Mouse (Mus musculus): Measurements from ENCODE around the gene Meiob. TPM values are rescaled to one million over a fixed set of nuclear protein-coding genes. Genes with fewer than 3 reads are reported as not detected.

The Meiob gene
- polyA plus RNA-seq, 1 experiment from 2014 or later: not detected

- no peaks in the 10 kb centered on the region for H3K36me3 ChIP-seq (ENCODE audit: control insufficient read depth, insufficient read depth, low read length)
- 36% methylated on average over 2 of the region's 2 CpGs for WGBS
- DNase-seq (ENCODE audit: low spot score) (no peak), ATAC-seq (ENCODE audit: insufficient read depth, low FRiP score, low TSS enrichment) (no peak)
- no peak overlapping the region for H3K27ac ChIP-seq (ENCODE audit: low read depth, low read length)
- no peak overlapping the region for H3K4me3 ChIP-seq (ENCODE audit: low read depth, low read length)
- H3K9ac ChIP-seq (ENCODE audit: low read length): no peak overlapping the region
- H3K4me1 ChIP-seq (ENCODE audit: control insufficient read depth, insufficient read depth, low read length): no peaks in the 10 kb centered on the region
- no peaks in the 10 kb centered on the region for H3K9me3 ChIP-seq (ENCODE audit: control insufficient read depth, low read length)
- no peaks in the 10 kb centered on the region for H3K27me3 ChIP-seq (ENCODE audit: control insufficient read depth, insufficient read depth, low read length)
- no peak overlapping the region for H3K4me2 ChIP-seq (ENCODE audit: low read depth)
Measured at GRCm38 (mm10) chr17:24812215-24812614, 8.1 kb downstream of the Meiob start.

GRCm38 (mm10) chr17:24815256-24815655 is 11.2 kb downstream of the Meiob start:
- Histone ChIP-seq H3K4me1 (ENCODE audit: control insufficient read depth, insufficient read depth, low read length) (no peaks in the 10 kb centered on the region), H3K27me3 (ENCODE audit: control insufficient read depth, insufficient read depth, low read length) (no peaks in the 10 kb centered on the region), H3K4me3 (ENCODE audit: low read depth, low read length) (no peak overlapping the region), H3K27ac (ENCODE audit: low read depth, low read length) (no peak overlapping the region), H3K9me3 (ENCODE audit: control insufficient read depth, low read length) (no peaks in the 10 kb centered on the region), H3K4me2 (ENCODE audit: low read depth) (no peak overlapping the region), H3K36me3 (ENCODE audit: control insufficient read depth, insufficient read depth, low read length) (no peaks in the 10 kb centered on the region), H3K9ac (ENCODE audit: low read length) (no peak overlapping the region)
- DNase-seq (ENCODE audit: low spot score) (no peak), ATAC-seq (ENCODE audit: insufficient read depth, low FRiP score, low TSS enrichment) (no peak)
- WGBS: 89% methylated on average over 5 of the region's 5 CpGs

GRCm38 (mm10) chr17:24817503-24817902 is 13.4 kb downstream of the Meiob start:
- Histone ChIP-seq H3K9ac (ENCODE audit: low read length) (no peak overlapping the region), H3K4me2 (ENCODE audit: low read depth) (no peak overlapping the region), H3K4me1 (ENCODE audit: control insufficient read depth, insufficient read depth, low read length) (no peaks in the 10 kb centered on the region), H3K9me3 (ENCODE audit: control insufficient read depth, low read length) (no peaks in the 10 kb centered on the region), H3K27me3 (ENCODE audit: control insufficient read depth, insufficient read depth, low read length) (no peaks in the 10 kb centered on the region), H3K36me3 (ENCODE audit: control insufficient read depth, insufficient read depth, low read length) (no peaks in the 10 kb centered on the region), H3K4me3 (ENCODE audit: low read depth, low read length) (no peak overlapping the region), H3K27ac (ENCODE audit: low read depth, low read length) (no peak overlapping the region)
- ATAC-seq (ENCODE audit: insufficient read depth, low FRiP score, low TSS enrichment) (no peak), DNase-seq (ENCODE audit: low spot score) (no peak)
- 39% methylated on average over 1 of the region's 1 CpGs for WGBS

DNA sequence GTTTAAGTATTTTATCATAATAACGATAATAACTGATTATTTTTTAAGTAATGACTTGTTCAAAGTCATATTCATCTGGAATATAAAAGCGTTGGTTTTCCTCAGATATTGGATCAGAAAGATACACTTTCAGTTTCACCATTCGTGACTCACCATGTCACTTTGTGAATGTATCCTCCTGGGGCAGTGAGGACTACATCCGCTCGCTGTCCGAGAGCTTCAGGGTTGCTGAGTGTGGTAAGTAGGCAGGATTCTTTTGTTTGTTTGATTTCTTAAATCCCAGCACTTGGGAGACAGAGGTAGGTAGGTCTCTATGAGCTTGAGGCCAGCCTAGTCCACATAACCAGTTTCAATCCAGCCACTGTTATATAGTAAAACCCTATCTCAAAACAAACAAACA is 14.1 kb downstream of the Meiob start:
- Histone ChIP-seq H3K4me3 (ENCODE audit: low read depth, low read length) (no peak overlapping the region), H3K4me1 (ENCODE audit: control insufficient read depth, insufficient read depth, low read length) (no peaks in the 10 kb centered on the region), H3K9ac (ENCODE audit: low read length) (no peak overlapping the region), H3K27ac (ENCODE audit: low read depth, low read length) (no peak overlapping the region), H3K4me2 (ENCODE audit: low read depth) (no peak overlapping the region), H3K36me3 (ENCODE audit: control insufficient read depth, insufficient read depth, low read length) (no peaks in the 10 kb centered on the region), H3K9me3 (ENCODE audit: control insufficient read depth, low read length) (no peaks in the 10 kb centered on the region), H3K27me3 (ENCODE audit: control insufficient read depth, insufficient read depth, low read length) (no peaks in the 10 kb centered on the region)
- DNase-seq (ENCODE audit: low spot score) (no peak), ATAC-seq (ENCODE audit: insufficient read depth, low FRiP score, low TSS enrichment) (no peak)
- WGBS: 60% methylated on average over 6 of the region's 6 CpGs

GRCm38 (mm10) chr17:24819469-24819868 is 15.4 kb downstream of the Meiob start:
- Histone ChIP-seq H3K9me3 (ENCODE audit: control insufficient read depth, low read length) (no peaks in the 10 kb centered on the region), H3K27ac (ENCODE audit: low read depth, low read length) (no peak overlapping the region), H3K36me3 (ENCODE audit: control insufficient read depth, insufficient read depth, low read length) (no peaks in the 10 kb centered on the region), H3K9ac (ENCODE audit: low read length) (no peak overlapping the region), H3K4me2 (ENCODE audit: low read depth) (no peak overlapping the region), H3K4me3 (ENCODE audit: low read depth, low read length) (no peak overlapping the region), H3K4me1 (ENCODE audit: control insufficient read depth, insufficient read depth, low read length) (no peaks in the 10 kb centered on the region), H3K27me3 (ENCODE audit: control insufficient read depth, insufficient read depth, low read length) (no peaks in the 10 kb centered on the region)
- ATAC-seq (ENCODE audit: insufficient read depth, low FRiP score, low TSS enrichment) (no peak), DNase-seq (ENCODE audit: low spot score) (no peak)
- 63% methylated on average over 2 of the region's 2 CpGs for WGBS

GRCm38 (mm10) chr17:24821351-24822280 is 17.5 kb downstream of the Meiob start:
- no peaks in the 10 kb centered on the region for H3K9me3 ChIP-seq (ENCODE audit: control insufficient read depth, low read length)
- no peaks in the 10 kb centered on the region for H3K36me3 ChIP-seq (ENCODE audit: control insufficient read depth, insufficient read depth, low read length)
- no peak overlapping the region for H3K4me3 ChIP-seq (ENCODE audit: low read depth, low read length)
- WGBS: 59% methylated on average over 3 of the region's 3 CpGs
- H3K4me2 ChIP-seq (ENCODE audit: low read depth): no peak overlapping the region
- no peak for ATAC-seq (ENCODE audit: insufficient read depth, low FRiP score, low TSS enrichment)
- H3K27ac ChIP-seq (ENCODE audit: low read depth, low read length): no peak overlapping the region
- no peak for DNase-seq (ENCODE audit: low spot score)
- no peaks in the 10 kb centered on the region for H3K27me3 ChIP-seq (ENCODE audit: control insufficient read depth, insufficient read depth, low read length)
- no peaks in the 10 kb centered on the region for H3K4me1 ChIP-seq (ENCODE audit: control insufficient read depth, insufficient read depth, low read length)
- no peak overlapping the region for H3K9ac ChIP-seq (ENCODE audit: low read length)

DNA sequence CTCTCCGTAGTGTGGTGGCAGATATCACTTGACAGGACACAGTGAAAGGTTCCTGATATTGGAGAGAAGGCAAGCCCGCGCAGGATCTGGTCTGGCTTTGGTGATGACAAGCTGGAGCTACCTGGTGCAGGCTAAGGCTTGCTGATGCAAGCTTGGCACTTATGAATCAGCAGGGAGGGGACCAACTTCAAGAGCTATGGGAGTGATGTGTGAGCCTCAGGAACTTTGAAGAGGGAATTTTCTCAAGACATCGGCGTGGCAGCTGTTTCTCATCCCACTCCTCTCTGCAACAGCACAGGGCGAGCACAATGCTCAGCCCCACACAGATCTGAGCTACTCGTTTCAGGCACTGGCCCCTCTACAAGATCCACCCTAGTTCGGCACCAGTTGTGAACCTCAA is 35.8 kb downstream of the Meiob start, which contains the start of gene Hagh:
TSS of gene Hagh (plus strand) at position 302 of the 400 bp plus-strand sequence.
- H3K36me3 ChIP-seq (ENCODE audit: control insufficient read depth, insufficient read depth, low read length): no peaks in the 10 kb centered on the region
- H3K4me2 ChIP-seq (ENCODE audit: low read depth): no peak within 1 kb of the TSS
- no peak within 1 kb of the TSS for H3K9ac ChIP-seq (ENCODE audit: low read length)
- H3K27me3 ChIP-seq (ENCODE audit: control insufficient read depth, insufficient read depth, low read length): no peaks in the 10 kb centered on the region
- H3K27ac ChIP-seq (ENCODE audit: low read depth, low read length): no peak within 1 kb of the TSS
- DNase-seq (ENCODE audit: low spot score): no peak
- no peak within 1 kb of the TSS for H3K4me3 ChIP-seq (ENCODE audit: low read depth, low read length)
- no peaks in the 10 kb centered on the region for H3K9me3 ChIP-seq (ENCODE audit: control insufficient read depth, low read length)
- 69% methylated on average over 8 of the region's 8 CpGs for whole genome bisulfite sequencing
- ATAC-seq (ENCODE audit: insufficient read depth, low FRiP score, low TSS enrichment): no peak
- H3K4me1 ChIP-seq (ENCODE audit: control insufficient read depth, insufficient read depth, low read length): no peaks in the 10 kb centered on the region

DNA sequence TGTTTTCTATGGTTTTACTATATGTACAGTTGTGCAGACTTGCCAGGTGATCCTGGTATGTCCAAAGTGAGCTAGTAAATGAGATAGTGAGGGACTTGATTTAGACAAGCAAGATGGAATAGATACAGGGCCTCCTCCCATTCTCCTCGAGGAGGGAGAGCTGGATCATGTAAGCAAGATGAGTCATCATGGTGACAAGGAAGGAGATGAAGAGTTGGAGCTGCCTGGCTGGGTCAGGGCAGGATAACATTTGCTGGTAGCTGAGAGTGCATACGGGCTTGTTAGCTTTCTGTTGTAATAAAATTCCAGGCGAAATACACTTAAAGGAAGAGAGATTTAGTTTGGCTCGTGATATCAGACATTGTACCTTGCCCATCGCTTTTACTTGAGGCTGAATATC is 36.3 kb downstream of the Meiob start:
- Histone ChIP-seq H3K27me3 (ENCODE audit: control insufficient read depth, insufficient read depth, low read length) (no peaks in the 10 kb centered on the region), H3K4me1 (ENCODE audit: control insufficient read depth, insufficient read depth, low read length) (no peaks in the 10 kb centered on the region), H3K27ac (ENCODE audit: low read depth, low read length) (no peak overlapping the region), H3K4me3 (ENCODE audit: low read depth, low read length) (no peak overlapping the region), H3K36me3 (ENCODE audit: control insufficient read depth, insufficient read depth, low read length) (no peaks in the 10 kb centered on the region), H3K9ac (ENCODE audit: low read length) (no peak overlapping the region), H3K9me3 (ENCODE audit: control insufficient read depth, low read length) (no peaks in the 10 kb centered on the region), H3K4me2 (ENCODE audit: low read depth) (no peak overlapping the region)
- ATAC-seq (ENCODE audit: insufficient read depth, low FRiP score, low TSS enrichment): no peak
- no peak for DNase-seq (ENCODE audit: low spot score)
- 66% methylated on average over 5 of the region's 5 CpGs for WGBS

DNA sequence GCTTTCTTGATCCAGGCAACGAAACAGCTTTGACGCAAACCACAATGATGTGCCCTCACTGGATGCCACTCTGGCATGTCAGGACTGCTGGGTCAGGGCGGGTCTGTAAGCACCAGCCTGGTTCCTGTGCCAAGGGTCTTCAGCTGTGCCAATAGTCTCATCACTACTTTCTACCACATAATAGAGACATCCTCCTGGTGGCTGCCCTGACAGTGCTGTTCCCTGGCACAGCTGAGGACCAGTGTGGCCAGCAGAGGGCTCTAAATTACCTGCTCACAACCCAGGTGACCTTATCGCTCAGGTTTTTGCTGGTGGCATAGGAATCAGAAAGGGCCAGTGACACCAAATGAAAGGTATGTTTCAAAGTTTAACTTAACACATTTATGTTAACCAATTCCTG is 37.0 kb downstream of the Meiob start:
- ATAC-seq (ENCODE audit: insufficient read depth, low FRiP score, low TSS enrichment): no peak
- no peak overlapping the region for H3K4me2 ChIP-seq (ENCODE audit: low read depth)
- no peaks in the 10 kb centered on the region for H3K36me3 ChIP-seq (ENCODE audit: control insufficient read depth, insufficient read depth, low read length)
- H3K9me3 ChIP-seq (ENCODE audit: control insufficient read depth, low read length): no peaks in the 10 kb centered on the region
- H3K4me1 ChIP-seq (ENCODE audit: control insufficient read depth, insufficient read depth, low read length): no peaks in the 10 kb centered on the region
- no peak overlapping the region for H3K27ac ChIP-seq (ENCODE audit: low read depth, low read length)
- 53% methylated on average over 4 of the region's 4 CpGs for WGBS
- H3K4me3 ChIP-seq (ENCODE audit: low read depth, low read length): no peak overlapping the region
- H3K9ac ChIP-seq (ENCODE audit: low read length): no peak overlapping the region
- H3K27me3 ChIP-seq (ENCODE audit: control insufficient read depth, insufficient read depth, low read length): no peaks in the 10 kb centered on the region
- no peak for DNase-seq (ENCODE audit: low spot score)
